Mouse (Mus musculus) forebrain, embryonic 14.5 days (tissue): ENCODE measurements around the gene Ttc28. TPM values are rescaled to one million over a fixed set of nuclear protein-coding genes. Genes with fewer than 3 reads are reported as not detected.

Source experiments
- ATAC-seq: fragments of 200-750 bp; cut with Nextera tagmentation; 2 replicates; pipeline ENCODE4 v1.8.0; 2017; ENCODE audit warnings: mild to moderate bottlenecking, moderate library complexity
- DNase-seq: peaks from one replicate; pipeline ENCODE4 v3.0.0-alpha.2; 2015; ENCODE audit warnings: low spot score
- H3K27ac ChIP-seq: fragments of 300-500 bp; sonication (generic); 2 replicates; pipeline ENCODE4 v1.5.1; 2014; ENCODE audit warnings: low read depth, mild to moderate bottlenecking, control low read depth, low read length, moderate library complexity
- H3K27me3 ChIP-seq: fragments of 300-500 bp; sonication (generic); replicated peaks from 2 replicates; pipeline ENCODE4 v1.6.1; 2014; ENCODE audit warnings: low read length, control low read depth, mixed read lengths; ENCODE audit not compliant: control insufficient read depth, insufficient read depth
- H3K36me3 ChIP-seq: fragments of 300-500 bp; sonication (generic); 2 replicates; pipeline ENCODE4 v1.6.1; 2014; ENCODE audit warnings: low read length, control low read depth; ENCODE audit not compliant: control insufficient read depth, insufficient read depth
- H3K4me1 ChIP-seq: fragments of 300-500 bp; sonication (generic); 2 replicates; pipeline ENCODE4 v1.6.1; 2014; ENCODE audit warnings: antibody characterized with exemption, low read length, control low read depth; ENCODE audit not compliant: control insufficient read depth, insufficient read depth
- H3K4me2 ChIP-seq: fragments of 300-500 bp; sonication (generic); 2 replicates; pipeline ENCODE4 v1.6.1; 2014; ENCODE audit warnings: mild to moderate bottlenecking, control low read depth, low read length
- H3K4me3 ChIP-seq: fragments of 300-500 bp; sonication (generic); 2 replicates; pipeline ENCODE4 v1.5.1; 2014; ENCODE audit warnings: low read depth, low read length, control low read depth
- H3K9ac ChIP-seq: fragments of 300-500 bp; sonication (generic); 2 replicates; pipeline ENCODE4 v1.6.1; 2014; ENCODE audit warnings: mild to moderate bottlenecking, low read length, control low read depth, moderate library complexity
- H3K9me3 ChIP-seq: fragments of 300-500 bp; sonication (generic); replicated peaks from 2 replicates; pipeline ENCODE4 v1.6.1; 2016; ENCODE audit warnings: low read length, control low read depth, mixed read lengths; ENCODE audit not compliant: control insufficient read depth
- WGBS: fragments of 180-500 bp; shearing (Covaris S2); extraction: QIAGEN DNeasy Blood & Tissue Kit; methylation state at CpG from one replicate; pipeline ENCODE4 v1.1.7; 2014; 5-methylcytosine and 5-hydroxymethylcytosine counted together
- polyA plus RNA-seq: library from polyadenylated mRNA; unstranded; fragments of >200 nt; fragmentation: Nextera tagmentation; extraction: Ambion mirVana; gene quantifications from 2 replicates; pipeline ENCODE4 v1.2.1, GENCODE M21; 2014

Ttc28 gene
- polyA plus RNA-seq, 1 experiment from 2014 or later, result 29.0 TPM

DNA sequence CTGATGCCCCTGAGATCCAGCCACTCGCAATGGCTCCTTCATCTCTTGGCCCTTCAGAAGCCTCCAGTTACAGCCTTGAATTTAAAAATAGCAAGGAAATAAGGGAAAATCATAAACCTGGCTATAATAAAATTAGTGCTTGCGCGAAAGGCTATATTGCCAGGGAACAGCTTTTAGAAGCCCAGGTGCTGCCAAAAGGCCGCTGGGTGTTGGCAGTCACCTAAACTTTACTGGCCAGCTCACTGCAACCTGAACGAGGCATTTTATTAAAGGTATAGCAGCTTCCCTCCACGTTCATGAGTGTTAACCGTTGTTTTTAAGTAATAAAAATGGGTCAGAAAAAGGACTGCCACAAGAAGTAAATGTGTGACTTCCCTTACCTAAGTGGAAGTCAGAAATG, 240.7 kb downstream of the Ttc28 start:
- no peak overlapping the region for H3K9ac ChIP-seq
- 0 out of 2 replicates have a peak, but pooled peaks cover 3% of the 10 kb centered on the region for H3K36me3 ChIP-seq
- DNase-seq (no peak), ATAC-seq (no peak)
- no peaks in the 10 kb centered on the region for H3K27me3 ChIP-seq
- peak overlapping the region; percentile 66 for H3K27ac ChIP-seq
- 58% methylated on average over 7 of the region's 7 CpGs for WGBS
- no peak overlapping the region for H3K4me3 ChIP-seq
- no peak overlapping the region for H3K4me2 ChIP-seq
- peaks cover 40% of the 10 kb centered on the region for H3K4me1 ChIP-seq
- no peaks in the 10 kb centered on the region for H3K9me3 ChIP-seq

DNA sequence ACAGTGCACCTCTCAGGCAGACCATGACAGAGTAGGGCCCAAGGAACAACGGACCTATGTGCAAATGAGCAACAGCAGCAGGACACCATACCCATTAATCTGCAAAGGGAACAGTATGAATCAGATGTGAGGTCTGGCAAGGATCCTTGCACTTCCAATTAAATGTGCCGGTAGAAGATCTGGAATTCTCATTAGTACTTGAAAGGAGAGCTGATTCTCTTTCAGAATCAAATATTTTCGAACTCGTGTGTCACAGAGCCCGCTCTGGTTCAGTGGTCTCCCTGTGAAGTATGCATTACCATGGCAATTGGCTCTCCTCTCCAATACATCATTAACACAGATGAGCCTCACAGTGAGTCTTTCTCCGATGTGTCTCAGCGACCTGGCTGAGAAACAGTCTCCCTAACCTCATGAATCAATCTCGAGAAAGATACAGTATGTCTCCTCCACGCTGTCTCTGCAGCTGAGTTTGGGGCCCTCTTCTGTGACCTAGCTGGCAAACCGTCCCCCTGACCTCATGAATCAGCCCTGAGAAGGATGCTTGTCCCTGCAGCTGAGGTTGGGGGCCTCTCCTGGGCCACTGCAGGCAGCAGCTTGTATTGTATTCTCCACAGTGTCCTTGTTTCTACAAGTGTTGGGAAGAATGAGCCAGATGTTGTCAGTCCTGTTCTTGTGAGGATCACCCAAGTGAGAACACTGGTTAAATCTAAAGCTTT, 241.3 kb downstream of the Ttc28 start:
- no peaks in the 10 kb centered on the region for H3K9me3 ChIP-seq
- peak; percentile 85 for DNase-seq
- WGBS, result 18% methylated on average over 10 of the region's 10 CpGs

DNA sequence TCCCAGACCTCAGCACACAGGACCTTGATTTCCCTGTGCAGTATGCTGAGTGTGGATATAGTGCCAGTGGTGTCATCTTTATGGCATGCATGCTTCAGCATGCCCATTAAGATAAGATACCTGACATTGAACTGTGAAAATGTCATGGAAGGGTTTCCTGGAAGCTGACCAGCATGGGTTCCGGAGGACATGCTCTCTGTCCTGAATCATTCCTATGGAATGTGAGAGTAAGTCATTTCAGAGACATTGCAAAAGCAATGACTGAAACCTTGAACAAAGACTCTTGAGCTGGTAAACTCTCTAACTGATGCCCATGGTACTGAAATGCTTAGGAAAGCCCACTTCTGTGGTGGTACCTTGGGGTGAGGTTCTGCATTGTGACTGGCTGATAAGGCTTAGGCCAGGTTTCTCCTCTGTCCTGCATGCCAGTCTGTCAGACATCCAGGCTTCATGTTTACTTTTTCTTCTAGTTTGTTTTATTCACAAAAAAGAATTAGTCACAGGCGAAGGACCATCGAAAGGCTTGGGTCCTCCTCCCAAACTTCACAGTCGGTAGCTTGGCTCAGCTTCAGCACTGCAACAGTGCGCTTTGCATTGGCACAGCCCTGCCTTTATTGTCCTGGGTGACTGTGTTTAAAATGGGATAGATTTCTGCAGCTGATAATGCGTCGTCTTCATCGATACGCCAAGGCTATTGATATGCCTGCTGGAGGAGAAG, 242.9 kb downstream of the Ttc28 start:
- ATAC-seq, result no peak
- no peak overlapping the region for H3K9ac ChIP-seq
- no peaks in the 10 kb centered on the region for H3K27me3 ChIP-seq
- H3K27ac ChIP-seq, result peak overlapping the region; percentile 48; the same call in 1 of the 2 replicates
- DNase-seq, result no peak
- 0 out of 2 replicates have a peak, but pooled peaks cover 3% of the 10 kb centered on the region for H3K36me3 ChIP-seq
- peaks cover 40% of the 10 kb centered on the region for H3K4me1 ChIP-seq
- 37% methylated on average over 9 of the region's 9 CpGs for whole genome bisulfite sequencing
- no peaks in the 10 kb centered on the region for H3K9me3 ChIP-seq
- H3K4me3 ChIP-seq, result no peak overlapping the region
- H3K4me2 ChIP-seq, result no peak overlapping the region

More for the DNA sequence above, 241.3 kb downstream of the Ttc28 start:
- Histone ChIP-seq H3K27ac (peak overlapping the region; percentile 66), H3K27me3 (no peaks in the 10 kb centered on the region), H3K4me1 (peaks cover 40% of the 10 kb centered on the region), H3K36me3 (0 out of 2 replicates have a peak, but pooled peaks cover 3% of the 10 kb centered on the region), H3K4me3 (no peak overlapping the region), H3K9ac (no peak overlapping the region), H3K4me2 (no peak overlapping the region)
- peak; percentile 65; the same call in 1 of the 2 replicates for ATAC-seq

DNA sequence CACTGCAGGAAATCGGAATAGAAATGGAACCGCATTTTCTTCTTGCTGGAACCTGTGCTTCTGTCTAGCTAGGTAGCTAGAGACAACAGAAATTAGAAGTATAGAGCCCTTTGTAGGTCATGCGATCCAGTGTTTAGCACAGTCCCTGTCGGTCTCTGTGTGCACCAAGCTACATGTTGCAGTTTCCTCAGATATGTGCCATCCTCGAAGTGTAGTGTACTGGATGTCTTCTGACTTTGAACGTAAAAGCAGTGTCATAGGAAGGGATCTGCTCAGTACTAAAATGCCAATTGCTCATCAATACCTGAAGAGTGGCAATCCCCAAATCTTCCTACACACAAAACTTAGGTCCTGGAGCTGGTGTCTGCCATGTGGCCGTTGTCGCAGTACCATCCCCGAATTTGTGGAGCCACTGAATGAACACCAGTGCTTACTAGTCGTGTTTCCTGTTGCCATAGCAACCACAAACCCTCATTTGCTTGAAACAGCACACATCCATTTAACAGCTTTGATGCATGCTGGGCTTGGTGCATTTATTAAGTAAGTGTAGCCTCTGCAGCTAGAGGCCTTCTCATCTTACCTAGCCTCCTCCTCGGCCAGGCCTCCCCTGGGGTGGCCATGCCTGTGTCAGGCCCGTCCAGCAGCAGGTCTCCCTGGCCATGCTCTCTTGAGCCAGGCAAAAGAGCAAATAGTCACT, 243.6 kb downstream of the Ttc28 start:
- Histone ChIP-seq H3K27me3 (no peaks in the 10 kb centered on the region), H3K9ac (no peak overlapping the region), H3K9me3 (no peaks in the 10 kb centered on the region), H3K4me1 (peaks cover 40% of the 10 kb centered on the region), H3K36me3 (0 out of 2 replicates have a peak, but pooled peaks cover under 1% of the 10 kb centered on the region), H3K4me2 (0 out of 2 replicates have a peak overlapping the region, but pooled peaks have one; percentile 7), H3K4me3 (no peak overlapping the region), H3K27ac (peak overlapping the region; percentile 48; the same call in 1 of the 2 replicates)
- DNase-seq, result peak; percentile 95
- ATAC-seq, result peak; percentile 60; the same call in 1 of the 2 replicates
- WGBS, result 37% methylated on average over 12 of the region's 12 CpGs

DNA sequence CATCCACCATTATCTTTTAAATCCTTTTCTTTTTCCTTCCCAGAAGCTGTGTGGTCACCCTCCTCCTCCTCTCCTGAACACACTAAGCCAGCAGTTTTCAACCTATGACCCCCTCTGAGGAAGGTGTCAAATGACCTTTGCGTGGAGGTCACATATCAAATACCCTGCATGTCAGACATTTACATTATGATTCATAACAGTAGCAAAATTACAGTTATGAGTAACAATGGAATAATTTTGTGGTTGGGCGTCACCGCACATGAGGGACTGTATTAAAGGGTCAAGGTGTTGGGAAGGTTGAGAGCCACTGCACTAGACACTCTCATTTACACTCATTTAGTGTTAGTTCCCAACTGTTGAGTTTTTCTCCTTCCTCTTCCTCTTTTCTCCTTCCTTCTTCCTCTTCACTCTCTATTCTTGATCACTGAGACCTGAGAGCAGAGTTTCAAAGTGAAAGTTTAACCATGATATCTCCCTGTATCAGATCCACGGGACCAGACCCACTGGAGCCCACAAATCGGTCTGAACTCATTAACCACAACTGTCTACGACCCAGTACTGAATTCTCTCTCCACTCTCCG, 245.1 kb downstream of the Ttc28 start:
- DNase-seq (no peak), ATAC-seq (no peak)
- Histone ChIP-seq H3K4me1 (peaks cover 37% of the 10 kb centered on the region), H3K9ac (no peak overlapping the region), H3K27ac (no peak overlapping the region), H3K36me3 (no peaks in the 10 kb centered on the region), H3K9me3 (no peaks in the 10 kb centered on the region), H3K27me3 (no peaks in the 10 kb centered on the region), H3K4me3 (no peak overlapping the region), H3K4me2 (no peak overlapping the region)
- 91% methylated on average over 7 of the region's 7 CpGs for WGBS

DNA sequence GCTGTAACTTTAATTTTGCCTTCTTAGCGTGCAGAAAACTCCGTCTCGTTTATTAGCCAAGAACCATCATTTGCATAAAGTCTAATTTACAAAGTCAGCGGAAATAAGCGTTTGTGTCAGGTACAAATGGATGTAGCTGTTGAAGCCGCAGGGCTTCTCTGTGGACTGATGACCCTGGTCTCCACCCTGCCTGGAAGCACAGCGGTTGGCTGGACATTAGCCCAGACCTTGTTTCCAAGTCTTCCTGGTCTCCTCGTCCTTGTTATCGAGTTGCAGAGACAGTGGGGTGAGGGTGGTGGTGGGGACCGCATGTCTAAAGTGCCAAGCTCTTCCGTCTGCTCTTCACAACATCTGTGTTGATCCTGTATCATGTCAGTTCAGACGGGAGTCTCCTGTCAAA, 246.1 kb downstream of the Ttc28 start:
- Histone ChIP-seq H3K4me2 (no peak overlapping the region), H3K4me1 (peaks cover 27% of the 10 kb centered on the region), H3K4me3 (no peak overlapping the region), H3K27me3 (no peaks in the 10 kb centered on the region), H3K27ac (no peak overlapping the region), H3K36me3 (no peaks in the 10 kb centered on the region), H3K9me3 (no peaks in the 10 kb centered on the region), H3K9ac (no peak overlapping the region)
- 76% methylated on average over 12 of the region's 12 CpGs for WGBS
- DNase-seq (no peak), ATAC-seq (no peak)

DNA sequence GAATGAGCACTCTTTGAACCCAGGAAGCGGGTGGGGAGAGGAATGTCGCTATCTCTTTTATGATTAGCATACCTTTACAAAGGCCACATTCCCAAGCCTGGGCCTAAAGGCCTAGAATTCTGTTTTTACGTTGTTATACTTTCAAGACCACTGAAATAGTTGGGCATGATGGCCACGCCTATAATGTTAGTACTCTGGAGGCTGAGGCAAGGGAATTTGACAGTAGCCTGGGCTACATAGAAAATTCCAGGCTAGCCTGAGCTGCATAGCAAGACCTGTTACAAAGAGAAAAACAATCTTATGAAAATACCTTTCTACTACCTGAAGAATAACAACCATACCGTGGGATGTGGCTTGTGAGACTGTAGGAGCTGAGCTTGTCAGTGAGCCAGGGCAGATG, 248.2 kb downstream of the Ttc28 start:
- ATAC-seq, result no peak
- H3K9ac ChIP-seq, result no peak overlapping the region
- H3K36me3 ChIP-seq, result no peaks in the 10 kb centered on the region
- no peak overlapping the region for H3K4me3 ChIP-seq
- H3K27ac ChIP-seq, result no peak overlapping the region
- H3K9me3 ChIP-seq, result no peaks in the 10 kb centered on the region
- H3K4me1 ChIP-seq, result peaks cover 10% of the 10 kb centered on the region
- no peak overlapping the region for H3K4me2 ChIP-seq
- 80% methylated on average over 5 of the region's 5 CpGs for WGBS
- H3K27me3 ChIP-seq, result no peaks in the 10 kb centered on the region
- DNase-seq, result no peak

DNA sequence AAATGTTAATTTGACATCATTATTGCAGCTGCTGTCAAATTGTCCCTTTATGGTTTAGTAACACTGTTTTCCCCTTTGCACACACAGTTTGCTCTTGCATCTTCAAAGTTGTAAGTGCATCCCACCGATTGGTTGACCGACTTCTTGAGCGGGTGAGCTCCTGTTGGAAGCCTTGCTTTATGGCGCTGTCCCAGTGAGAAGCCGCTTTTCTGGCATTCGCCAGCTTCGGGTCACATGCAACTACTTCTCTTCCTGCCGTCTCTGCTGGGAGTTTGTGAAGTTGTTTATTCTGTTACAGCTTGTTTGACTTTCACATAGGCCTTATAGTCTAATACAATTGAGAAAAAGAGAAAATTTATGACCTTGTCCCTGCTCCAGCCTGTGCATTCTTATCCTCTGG, 250.5 kb downstream of the Ttc28 start:
- H3K36me3 ChIP-seq, result no peaks in the 10 kb centered on the region
- no peak overlapping the region for H3K27ac ChIP-seq
- H3K9ac ChIP-seq, result no peak overlapping the region
- no peak overlapping the region for H3K4me3 ChIP-seq
- H3K27me3 ChIP-seq, result no peaks in the 10 kb centered on the region
- no peaks in the 10 kb centered on the region for H3K9me3 ChIP-seq
- no peaks in the 10 kb centered on the region for H3K4me1 ChIP-seq
- 93% methylated on average over 8 of the region's 8 CpGs for WGBS
- H3K4me2 ChIP-seq, result no peak overlapping the region
- DNase-seq, result no peak
- no peak for ATAC-seq
